30 mouse cellular contexts compared by ENCODE assay signal in the genomic region with DNA sequence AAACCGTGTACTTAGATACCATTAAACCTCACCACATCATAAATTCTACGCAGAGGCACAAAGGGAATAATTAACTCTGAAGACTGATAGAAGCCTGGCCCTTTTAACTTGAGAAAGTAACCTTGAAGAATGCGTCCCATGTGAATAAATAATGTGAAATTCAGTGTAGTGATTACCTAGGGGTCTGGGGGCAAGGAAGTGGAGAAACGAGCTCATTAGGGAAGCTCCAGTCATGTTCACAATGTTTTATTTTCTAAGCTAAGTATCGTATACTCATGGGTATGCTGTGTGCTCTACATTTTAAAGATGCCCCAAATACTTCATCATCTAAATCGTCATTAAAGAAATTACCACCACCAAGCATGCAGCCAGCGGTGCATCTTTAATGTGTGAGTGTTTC.
DNase-seq lines count a peak whose midpoint lies in the region; ATAC-seq lines count a peak whose summit lies in the region.
"Had no signal": no experiment of that assay in that cellular context is flagged by ENCODE, and none has a peak within 500 bp of the region (broad histone marks: within the 10 kb centered on the region; RNA-seq: fewer than 3 reads in every experiment).

No protein-coding gene starts in this region.

- no peaks in the 10 kb centered on the region for H3K36me3 ChIP-seq in limb, embryonic 13.5 days
- H3K36me3 ChIP-seq in limb, embryonic 10.5 days: no peaks in the 10 kb centered on the region
- H3K36me3 ChIP-seq in neural tube, embryonic 14.5 days (ENCODE audit: control insufficient read depth, insufficient read depth, low read length): no peaks in the 10 kb centered on the region
- no peaks in the 10 kb centered on the region for H3K36me3 ChIP-seq in midbrain, embryonic 13.5 days
- no peaks in the 10 kb centered on the region for H3K36me3 ChIP-seq in midbrain, embryonic 16.5 days (ENCODE audit: control insufficient read depth, insufficient read depth, low read length)
- no peaks in the 10 kb centered on the region for H3K36me3 ChIP-seq in forebrain, embryonic 14.5 days (ENCODE audit: control insufficient read depth, insufficient read depth, low read length)
- H3K36me3 ChIP-seq: embryonic facial prominence, embryonic 10.5 days; embryonic facial prominence, embryonic 13.5 days; forebrain, embryonic 12.5 days; G1E; heart, embryonic 10.5 days; heart, embryonic 13.5 days had no signal

- WGBS in limb, embryonic 13.5 days: 20% methylated on average over 7 of the region's 7 CpGs
- WGBS in limb, embryonic 10.5 days: 51% methylated on average over 7 of the region's 7 CpGs
- 56% methylated on average over 7 of the region's 7 CpGs for WGBS in neural tube, embryonic 14.5 days
- WGBS in midbrain, embryonic 13.5 days: 78% methylated on average over 7 of the region's 7 CpGs
- WGBS in midbrain, embryonic 16.5 days: 64% methylated on average over 7 of the region's 7 CpGs
- WGBS in forebrain, embryonic 14.5 days: 60% methylated on average over 7 of the region's 7 CpGs

- no peak overlapping the region for H3K4me2 ChIP-seq in limb, embryonic 13.5 days (replicated peaks)
- H3K4me2 ChIP-seq in neural tube, embryonic 14.5 days (ENCODE audit: low read depth, low read length): no peak overlapping the region
- no peak overlapping the region for H3K4me2 ChIP-seq in midbrain, embryonic 13.5 days (replicated peaks)
- no peak overlapping the region for H3K4me2 ChIP-seq in midbrain, embryonic 16.5 days (ENCODE audit: low read length)
- no peak overlapping the region for H3K4me2 ChIP-seq in forebrain, embryonic 14.5 days (ENCODE audit: low read length)
- H3K4me2 ChIP-seq: embryonic facial prominence, embryonic 13.5 days; forebrain, embryonic 12.5 days; heart, embryonic 13.5 days; hindbrain, embryonic 14.5 days had no signal

- no peak for DNase-seq in limb, embryonic 10.5 days (ENCODE audit: low spot score)
- no peak for DNase-seq in neural tube, embryonic 10.5 days (ENCODE audit: extremely low spot score, low spot score)
- no peak for DNase-seq in forebrain, embryonic 14.5 days (ENCODE audit: low spot score)
- DNase-seq in urinary bladder, adult 18-20 months (ENCODE audit: low spot score in 2 of 2): no peak
- DNase-seq: adrenal gland, postnatal 10 days; cerebellum, adult 11-12 months; cerebellum, adult 8-10 months; cerebellum, postnatal 10 days; cerebellum, postnatal 36 days; embryo, embryonic 11 days; gastrocnemius, postnatal 10 days; gastrocnemius, postnatal 36 days; heart, adult 2 months; heart, postnatal 14 days; heart, postnatal 4 days had no signal

- H3K27me3 ChIP-seq in limb, embryonic 13.5 days: peaks cover 9% of the 10 kb centered on the region
- H3K27me3 ChIP-seq in limb, embryonic 10.5 days (ENCODE audit: low read depth, poor library complexity, severe bottlenecking): no peaks in the 10 kb centered on the region
- H3K27me3 ChIP-seq in neural tube, embryonic 14.5 days (ENCODE audit: control insufficient read depth, insufficient read depth, low read length): no peaks in the 10 kb centered on the region
- no peaks in the 10 kb centered on the region for H3K27me3 ChIP-seq in midbrain, embryonic 13.5 days
- no peaks in the 10 kb centered on the region for H3K27me3 ChIP-seq in midbrain, embryonic 16.5 days (ENCODE audit: control insufficient read depth, insufficient read depth, low read depth, low read length)
- no peaks in the 10 kb centered on the region for H3K27me3 ChIP-seq in forebrain, embryonic 14.5 days (replicated peaks; ENCODE audit: control insufficient read depth, insufficient read depth, low read length)
- H3K27me3 ChIP-seq: CH12.LX; embryonic facial prominence, embryonic 13.5 days; forebrain, embryonic 12.5 days; heart, embryonic 13.5 days had no signal

- no peak overlapping the region for H3K27ac ChIP-seq in limb, embryonic 13.5 days
- no peak overlapping the region for H3K27ac ChIP-seq in limb, embryonic 10.5 days
- no peak overlapping the region for H3K27ac ChIP-seq in neural tube, embryonic 14.5 days (ENCODE audit: low read depth, low read length)
- no peak overlapping the region for H3K27ac ChIP-seq in midbrain, embryonic 13.5 days
- no peak overlapping the region for H3K27ac ChIP-seq in midbrain, embryonic 16.5 days (ENCODE audit: low read length)
- no peak overlapping the region for H3K27ac ChIP-seq in forebrain, embryonic 14.5 days (ENCODE audit: low read depth, low read length)
- H3K27ac ChIP-seq: embryonic facial prominence, embryonic 10.5 days; embryonic facial prominence, embryonic 13.5 days; forebrain, embryonic 12.5 days; heart, adult 2 months; heart, embryonic 10.5 days; heart, embryonic 13.5 days; hindbrain, embryonic 14.5 days had no signal

- H3K9ac ChIP-seq in limb, embryonic 13.5 days: no peak overlapping the region
- no peak overlapping the region for H3K9ac ChIP-seq in neural tube, embryonic 14.5 days (replicated peaks; ENCODE audit: low read depth, low read length)
- no peak overlapping the region for H3K9ac ChIP-seq in midbrain, embryonic 13.5 days (replicated peaks)
- H3K9ac ChIP-seq in midbrain, embryonic 16.5 days (ENCODE audit: low read depth, low read length): no peak overlapping the region
- H3K9ac ChIP-seq in forebrain, embryonic 14.5 days (ENCODE audit: low read length): no peak overlapping the region
- H3K9ac ChIP-seq: embryonic facial prominence, embryonic 13.5 days; forebrain, embryonic 12.5 days; heart, embryonic 13.5 days; hindbrain, embryonic 14.5 days had no signal

- no peak overlapping the region for H3K4me3 ChIP-seq in limb, embryonic 13.5 days
- H3K4me3 ChIP-seq in limb, embryonic 10.5 days: no peak overlapping the region
- no peak overlapping the region for H3K4me3 ChIP-seq in neural tube, embryonic 14.5 days (ENCODE audit: low read depth, low read length)
- no peak overlapping the region for H3K4me3 ChIP-seq in midbrain, embryonic 13.5 days (replicated peaks)
- no peak overlapping the region for H3K4me3 ChIP-seq in midbrain, embryonic 16.5 days (ENCODE audit: low read depth, low read length)
- no peak overlapping the region for H3K4me3 ChIP-seq in forebrain, embryonic 14.5 days (ENCODE audit: low read depth, low read length)
- H3K4me3 ChIP-seq: embryonic facial prominence, embryonic 10.5 days; embryonic facial prominence, embryonic 13.5 days; erythroblast, embryonic 14.5 days; forebrain, embryonic 12.5 days; heart, adult 2 months; heart, embryonic 10.5 days; heart, embryonic 13.5 days had no signal

- ATAC-seq in limb, embryonic 13.5 days (ENCODE audit: low FRiP score, low read depth): 0 out of 2 replicates have a peak, but pooled peaks have one; percentile 40
- ATAC-seq in neural tube, embryonic 14.5 days (ENCODE audit: low read depth): peak; percentile 70
- peak; percentile 68; the same call in 1 of the 2 replicates for ATAC-seq in midbrain, embryonic 13.5 days
- ATAC-seq in midbrain, embryonic 16.5 days: peak; percentile 67; the same call in 1 of the 2 replicates
- ATAC-seq in forebrain, embryonic 14.5 days: no peak
- ATAC-seq: forebrain, embryonic 16.5 days; Patski had no signal

- no peaks in the 10 kb centered on the region for H3K9me3 ChIP-seq in limb, embryonic 13.5 days
- no peaks in the 10 kb centered on the region for H3K9me3 ChIP-seq in limb, embryonic 10.5 days (replicated peaks)
- no peaks in the 10 kb centered on the region for H3K9me3 ChIP-seq in neural tube, embryonic 14.5 days (ENCODE audit: control insufficient read depth, low read length)
- H3K9me3 ChIP-seq in midbrain, embryonic 13.5 days: no peaks in the 10 kb centered on the region
- no peaks in the 10 kb centered on the region for H3K9me3 ChIP-seq in midbrain, embryonic 16.5 days (replicated peaks; ENCODE audit: control insufficient read depth, low read length, poor library complexity, severe bottlenecking)
- H3K9me3 ChIP-seq in forebrain, embryonic 14.5 days (replicated peaks; ENCODE audit: control insufficient read depth, low read length): no peaks in the 10 kb centered on the region
- H3K9me3 ChIP-seq: embryonic facial prominence, embryonic 10.5 days; embryonic facial prominence, embryonic 13.5 days; forebrain, embryonic 12.5 days; G1E; heart, embryonic 10.5 days; heart, embryonic 13.5 days had no signal

- peaks cover 13% of the 10 kb centered on the region for H3K4me1 ChIP-seq in limb, embryonic 13.5 days
- H3K4me1 ChIP-seq in limb, embryonic 10.5 days: peaks cover 15% of the 10 kb centered on the region
- H3K4me1 ChIP-seq in neural tube, embryonic 14.5 days (ENCODE audit: control insufficient read depth, insufficient read depth, low read length): no peaks in the 10 kb centered on the region
- H3K4me1 ChIP-seq in midbrain, embryonic 13.5 days (replicated peaks): no peaks in the 10 kb centered on the region
- H3K4me1 ChIP-seq in midbrain, embryonic 16.5 days (ENCODE audit: control insufficient read depth, insufficient read depth, low read length): no peaks in the 10 kb centered on the region
- no peaks in the 10 kb centered on the region for H3K4me1 ChIP-seq in forebrain, embryonic 14.5 days (ENCODE audit: control insufficient read depth, insufficient read depth, low read length)
- H3K4me1 ChIP-seq: embryonic facial prominence, embryonic 10.5 days; embryonic facial prominence, embryonic 13.5 days; forebrain, embryonic 12.5 days; heart, embryonic 10.5 days; heart, embryonic 13.5 days had no signal
